Mouse (Mus musculus): ENCODE results near the gene Ebp. TPM values are rescaled to one million over a fixed set of nuclear protein-coding genes. Genes with fewer than 3 reads are reported as not detected.
A peak's percentile ranks its signal among the peaks of the same experiment; 100 is the strongest.

The Ebp gene
- polyA plus RNA-seq, 1 experiment from 2014 or later: 53.3 TPM

GRCm38 (mm10) chrX:8204076-8204475 is 10.8 kb upstream of the Ebp start:
- no peaks in the 10 kb centered on the region for H3K36me3 ChIP-seq (ENCODE audit: control insufficient read depth, insufficient read depth, low read length)
- H3K4me1 ChIP-seq (ENCODE audit: control insufficient read depth, insufficient read depth, low read length): no peaks in the 10 kb centered on the region
- H3K27me3 ChIP-seq (ENCODE audit: control insufficient read depth, insufficient read depth, low read length): no peaks in the 10 kb centered on the region
- H3K4me2 ChIP-seq (ENCODE audit: low read depth, low read length): no peak overlapping the region
- ATAC-seq (ENCODE audit: insufficient read depth, low FRiP score): no peak
- no peak overlapping the region for H3K27ac ChIP-seq (ENCODE audit: low read length)
- no peak overlapping the region for H3K9ac ChIP-seq (ENCODE audit: low read length)
- no peak overlapping the region for H3K4me3 ChIP-seq (replicated peaks; ENCODE audit: low read length)
- H3K9me3 ChIP-seq (replicated peaks; ENCODE audit: control insufficient read depth, low read length): no peaks in the 10 kb centered on the region
- 80% methylated on average over 10 of the region's 10 CpGs for WGBS

GRCm38 (mm10) chrX:8203105-8203504 is 9.8 kb upstream of the Ebp start:
- Histone ChIP-seq H3K27ac (ENCODE audit: low read length) (no peak overlapping the region), H3K4me1 (ENCODE audit: control insufficient read depth, insufficient read depth, low read length) (no peaks in the 10 kb centered on the region), H3K27me3 (ENCODE audit: control insufficient read depth, insufficient read depth, low read length) (no peaks in the 10 kb centered on the region), H3K4me2 (ENCODE audit: low read depth, low read length) (no peak overlapping the region), H3K9ac (ENCODE audit: low read length) (no peak overlapping the region), H3K4me3 (replicated peaks; ENCODE audit: low read length) (no peak overlapping the region), H3K36me3 (ENCODE audit: control insufficient read depth, insufficient read depth, low read length) (no peaks in the 10 kb centered on the region), H3K9me3 (replicated peaks; ENCODE audit: control insufficient read depth, low read length) (no peaks in the 10 kb centered on the region)
- 87% methylated on average over 14 of the region's 14 CpGs for WGBS
- no peak for ATAC-seq (ENCODE audit: insufficient read depth, low FRiP score)

DNA sequence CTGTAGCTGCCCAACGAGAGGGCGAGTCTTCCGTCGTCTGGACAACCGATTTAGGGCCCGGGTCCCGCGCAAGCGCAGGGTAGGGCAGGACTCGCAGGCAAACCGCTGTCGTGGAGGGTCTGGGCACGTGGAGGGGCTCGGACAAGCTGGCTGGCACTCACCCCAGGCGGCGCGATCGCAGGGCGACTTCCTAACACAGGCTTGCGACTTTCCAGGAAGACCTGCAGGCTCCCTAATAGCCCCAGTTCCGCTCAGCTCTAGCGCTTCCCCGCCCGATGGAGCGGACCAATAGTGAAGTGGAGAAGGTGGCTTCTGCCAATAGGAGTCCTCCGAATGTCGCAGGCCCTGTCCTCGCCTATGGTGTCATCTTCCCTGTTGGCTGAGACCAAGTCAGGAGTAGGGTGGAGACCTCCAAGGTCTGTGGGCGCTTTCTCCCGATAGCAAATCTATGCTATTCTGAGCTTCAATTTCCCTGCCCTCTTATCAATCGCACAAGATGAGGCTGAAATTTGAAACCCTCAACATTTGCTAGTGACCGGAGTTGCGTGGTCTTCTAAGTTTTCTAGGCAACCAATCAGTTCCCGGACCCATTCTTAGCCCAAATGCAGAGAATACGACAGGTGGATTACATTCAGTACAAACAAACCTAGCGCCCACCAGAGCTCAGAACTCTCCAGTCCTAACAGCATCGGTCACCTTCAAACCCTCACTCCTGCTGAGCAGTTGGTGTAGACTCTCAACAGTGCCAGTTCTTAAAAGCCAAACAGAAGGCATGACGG is 483 bp downstream of the Ebp start:
- Histone ChIP-seq H3K4me2 (ENCODE audit: low read depth, low read length) (peak overlapping the region; percentile 64), H3K4me3 (replicated peaks; ENCODE audit: low read length) (peak overlapping the region; percentile 63), H3K27ac (ENCODE audit: low read length) (no peak overlapping the region), H3K36me3 (ENCODE audit: control insufficient read depth, insufficient read depth, low read length) (no peaks in the 10 kb centered on the region), H3K4me1 (ENCODE audit: control insufficient read depth, insufficient read depth, low read length) (no peaks in the 10 kb centered on the region), H3K9me3 (replicated peaks; ENCODE audit: control insufficient read depth, low read length) (no peaks in the 10 kb centered on the region), H3K9ac (ENCODE audit: low read length) (peak overlapping the region; percentile 74), H3K27me3 (ENCODE audit: control insufficient read depth, insufficient read depth, low read length) (no peaks in the 10 kb centered on the region)
- WGBS: 16% methylated on average over 38 of the region's 38 CpGs
- peak; percentile 97 for ATAC-seq (ENCODE audit: insufficient read depth, low FRiP score)

DNA sequence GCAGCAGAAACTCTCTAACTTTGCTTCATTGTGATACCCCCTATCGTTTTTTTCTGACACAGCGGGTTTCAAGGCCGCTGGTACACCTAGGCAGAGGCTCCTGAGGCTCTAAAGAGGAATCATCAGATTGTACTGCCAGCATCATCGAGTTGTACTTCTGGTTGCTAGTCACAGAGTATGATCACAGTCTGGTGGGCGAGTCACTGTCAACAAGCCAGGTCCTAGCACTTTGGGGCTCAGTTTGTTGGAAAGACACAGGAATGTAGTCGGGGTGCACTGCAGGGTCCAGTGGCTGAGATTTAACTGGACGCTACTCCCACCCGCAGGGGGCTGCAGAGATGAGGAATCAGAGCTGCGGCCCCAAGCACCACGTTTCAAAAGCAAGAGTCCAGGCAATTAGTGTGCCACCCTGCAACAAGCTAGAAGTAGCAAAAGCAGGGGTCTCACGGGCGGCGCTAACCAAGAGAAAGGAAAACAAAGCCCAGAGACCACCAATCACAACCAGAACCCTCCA is 1.1 kb downstream of the Ebp start:
- Histone ChIP-seq H3K9me3 (replicated peaks; ENCODE audit: control insufficient read depth, low read length) (no peaks in the 10 kb centered on the region), H3K36me3 (ENCODE audit: control insufficient read depth, insufficient read depth, low read length) (no peaks in the 10 kb centered on the region), H3K4me1 (ENCODE audit: control insufficient read depth, insufficient read depth, low read length) (no peaks in the 10 kb centered on the region), H3K27ac (ENCODE audit: low read length) (no peak overlapping the region), H3K27me3 (ENCODE audit: control insufficient read depth, insufficient read depth, low read length) (no peaks in the 10 kb centered on the region), H3K9ac (ENCODE audit: low read length) (peak overlapping the region; percentile 74), H3K4me3 (replicated peaks; ENCODE audit: low read length) (peak overlapping the region; percentile 63), H3K4me2 (ENCODE audit: low read depth, low read length) (peak overlapping the region; percentile 64)
- WGBS: 12% methylated on average over 13 of the region's 13 CpGs
- peak; percentile 34; the same call in 1 of the 2 replicates for ATAC-seq (ENCODE audit: insufficient read depth, low FRiP score)

DNA sequence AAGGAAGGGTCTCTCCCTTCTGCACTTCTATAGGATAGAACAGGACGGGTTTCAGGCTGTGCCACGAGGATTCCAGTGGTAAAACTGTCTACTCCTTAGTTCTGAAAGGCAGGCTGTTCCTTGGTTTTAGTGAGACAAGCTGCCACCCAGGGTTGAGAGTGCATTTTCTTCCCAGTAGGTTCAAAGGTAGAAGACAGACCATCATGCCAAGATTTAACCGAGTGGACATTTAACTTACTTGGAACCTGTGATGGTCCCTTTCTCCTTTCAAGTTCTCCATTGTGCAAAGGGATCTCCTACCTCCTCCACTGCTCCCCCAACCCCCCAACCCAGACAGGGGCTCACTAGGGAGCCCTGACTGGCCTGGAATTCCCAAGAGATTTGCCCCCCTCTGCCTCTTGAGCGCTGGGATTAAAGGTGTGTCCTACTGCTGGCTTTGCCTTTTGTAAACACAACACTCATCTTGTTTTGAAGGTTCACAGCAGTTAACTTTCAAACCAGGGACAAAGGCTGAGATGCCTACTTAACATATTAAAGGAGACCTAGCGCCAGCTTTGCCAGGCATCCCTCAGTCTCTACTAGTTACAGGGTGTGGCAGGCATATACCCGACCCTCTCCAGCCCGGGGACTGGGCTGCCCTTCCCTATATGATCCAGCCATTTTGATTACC is 10.3 kb downstream of the Ebp start:
- no peaks in the 10 kb centered on the region for H3K27me3 ChIP-seq (ENCODE audit: control insufficient read depth, insufficient read depth, low read length)
- WGBS: 21% methylated on average over 7 of the region's 7 CpGs
- H3K27ac ChIP-seq (ENCODE audit: low read length): no peak overlapping the region
- H3K4me1 ChIP-seq (ENCODE audit: control insufficient read depth, insufficient read depth, low read length): no peaks in the 10 kb centered on the region
- H3K4me2 ChIP-seq (ENCODE audit: low read depth, low read length): no peak overlapping the region
- no peaks in the 10 kb centered on the region for H3K9me3 ChIP-seq (replicated peaks; ENCODE audit: control insufficient read depth, low read length)
- no peak for ATAC-seq (ENCODE audit: insufficient read depth, low FRiP score)
- H3K36me3 ChIP-seq (ENCODE audit: control insufficient read depth, insufficient read depth, low read length): no peaks in the 10 kb centered on the region
- H3K4me3 ChIP-seq (replicated peaks; ENCODE audit: low read length): no peak overlapping the region
- H3K9ac ChIP-seq (ENCODE audit: low read length): no peak overlapping the region

DNA sequence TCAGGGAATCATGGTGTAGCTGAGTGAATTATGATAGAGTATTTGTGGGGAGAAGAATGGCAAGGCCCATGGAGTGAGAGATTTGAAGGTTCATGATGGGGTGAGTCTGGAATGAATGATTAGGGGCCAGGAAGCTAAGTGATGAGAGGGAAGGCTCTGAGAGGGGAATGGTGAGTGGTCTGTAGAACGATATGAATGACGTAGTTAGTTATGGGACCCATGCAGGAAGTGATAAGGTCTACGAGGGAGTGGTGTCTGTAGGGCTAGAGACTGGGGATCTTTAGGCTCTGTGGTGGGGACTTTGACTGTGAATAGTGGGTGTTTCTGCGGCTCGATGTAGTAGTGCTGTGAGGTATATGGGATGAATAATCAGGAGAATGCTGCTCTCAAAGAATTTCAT is 13.7 kb downstream of the Ebp start:
- no peaks in the 10 kb centered on the region for H3K4me1 ChIP-seq (ENCODE audit: control insufficient read depth, insufficient read depth, low read length)
- no peak overlapping the region for H3K4me2 ChIP-seq (ENCODE audit: low read depth, low read length)
- H3K27ac ChIP-seq (ENCODE audit: low read length): no peak overlapping the region
- WGBS: 88% methylated on average over 5 of the region's 5 CpGs
- no peaks in the 10 kb centered on the region for H3K36me3 ChIP-seq (ENCODE audit: control insufficient read depth, insufficient read depth, low read length)
- no peaks in the 10 kb centered on the region for H3K9me3 ChIP-seq (replicated peaks; ENCODE audit: control insufficient read depth, low read length)
- H3K27me3 ChIP-seq (ENCODE audit: control insufficient read depth, insufficient read depth, low read length): no peaks in the 10 kb centered on the region
- ATAC-seq (ENCODE audit: insufficient read depth, low FRiP score): no peak
- no peak overlapping the region for H3K4me3 ChIP-seq (replicated peaks; ENCODE audit: low read length)
- no peak overlapping the region for H3K9ac ChIP-seq (ENCODE audit: low read length)

DNA sequence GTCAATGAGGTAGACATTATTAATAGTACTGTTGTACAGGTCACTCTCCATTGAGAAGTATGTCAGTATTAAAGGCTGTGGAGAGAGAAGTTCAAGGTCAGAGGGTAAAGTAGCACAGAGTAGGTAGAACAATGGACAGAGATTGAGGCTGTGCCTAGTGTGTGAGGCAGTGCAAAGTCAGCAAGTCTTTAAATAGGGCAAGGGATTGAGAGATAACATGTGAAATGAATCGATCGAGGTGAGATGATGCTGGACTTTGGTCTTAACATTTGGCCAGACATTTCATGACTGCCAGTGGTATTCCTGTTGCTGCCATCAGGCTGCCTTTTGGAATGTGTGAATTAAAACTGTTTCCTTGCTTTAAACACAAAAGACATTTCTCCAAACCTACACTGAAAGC is 14.4 kb downstream of the Ebp start:
- H3K4me1 ChIP-seq (ENCODE audit: control insufficient read depth, insufficient read depth, low read length): no peaks in the 10 kb centered on the region
- H3K36me3 ChIP-seq (ENCODE audit: control insufficient read depth, insufficient read depth, low read length): no peaks in the 10 kb centered on the region
- WGBS: 74% methylated on average over 2 of the region's 2 CpGs
- no peaks in the 10 kb centered on the region for H3K9me3 ChIP-seq (replicated peaks; ENCODE audit: control insufficient read depth, low read length)
- H3K9ac ChIP-seq (ENCODE audit: low read length): no peak overlapping the region
- H3K4me2 ChIP-seq (ENCODE audit: low read depth, low read length): no peak overlapping the region
- no peak overlapping the region for H3K27ac ChIP-seq (ENCODE audit: low read length)
- no peak overlapping the region for H3K4me3 ChIP-seq (replicated peaks; ENCODE audit: low read length)
- H3K27me3 ChIP-seq (ENCODE audit: control insufficient read depth, insufficient read depth, low read length): no peaks in the 10 kb centered on the region
- ATAC-seq (ENCODE audit: insufficient read depth, low FRiP score): no peak

DNA sequence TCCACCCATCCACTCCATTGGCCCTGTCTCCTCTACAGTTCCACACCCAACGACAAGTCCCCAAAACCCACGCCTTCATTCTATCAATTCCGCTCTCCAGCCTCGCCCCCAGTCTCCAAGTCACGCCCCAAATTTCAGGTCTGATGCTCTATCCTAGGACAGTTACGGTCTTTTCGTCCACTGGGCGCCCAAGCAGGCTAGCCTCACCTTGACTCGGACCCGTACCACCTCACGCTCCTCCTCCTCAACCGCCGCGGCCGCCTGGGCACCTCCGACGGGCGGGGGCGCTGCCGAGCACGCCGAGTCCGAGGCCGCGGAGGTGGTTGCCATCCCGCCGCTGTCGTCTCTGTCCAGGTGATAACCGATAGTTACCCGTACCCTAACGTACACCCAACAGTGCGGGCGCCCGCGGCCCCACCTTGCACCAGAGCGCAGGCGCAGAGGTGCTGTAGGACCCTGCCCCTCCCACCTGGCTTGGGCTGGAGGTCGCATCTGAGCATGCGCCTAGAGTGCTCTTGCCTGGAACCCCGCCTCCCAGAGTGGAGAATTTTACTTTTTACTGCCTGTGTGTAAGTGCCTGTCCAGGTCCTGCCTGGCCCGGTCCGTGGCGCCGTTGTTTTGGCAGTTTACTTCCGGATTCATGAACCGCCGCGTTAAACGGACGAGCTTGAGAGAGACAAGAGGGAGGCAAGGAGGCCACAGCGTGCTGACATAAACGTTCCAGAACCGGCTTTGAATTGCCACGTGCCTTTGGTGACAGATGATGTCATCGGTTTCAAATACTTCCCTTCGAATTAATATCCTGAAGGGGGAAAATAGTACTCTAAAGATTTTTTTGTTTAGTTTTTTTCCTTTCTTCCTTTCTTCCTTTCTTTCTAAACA is 17.6 kb downstream of the Ebp start, which contains the start of gene Tbc1d25:
Gene Tbc1d25, minus strand, starts transcription at position 678 of the 882 bp plus-strand sequence.
- H3K36me3 ChIP-seq (ENCODE audit: control insufficient read depth, insufficient read depth, low read length): no peaks in the 10 kb centered on the region
- H3K9me3 ChIP-seq (replicated peaks; ENCODE audit: control insufficient read depth, low read length): no peaks in the 10 kb centered on the region
- H3K4me1 ChIP-seq (ENCODE audit: control insufficient read depth, insufficient read depth, low read length): no peaks in the 10 kb centered on the region
- WGBS: 11% methylated on average over 56 of the region's 56 CpGs
- peak within 1 kb of the TSS; percentile 62 for H3K9ac ChIP-seq (ENCODE audit: low read length)
- H3K4me3 ChIP-seq (replicated peaks; ENCODE audit: low read length): peak within 1 kb of the TSS; percentile 53
- H3K4me2 ChIP-seq (ENCODE audit: low read depth, low read length): peak within 1 kb of the TSS; percentile 63
- H3K27me3 ChIP-seq (ENCODE audit: control insufficient read depth, insufficient read depth, low read length): no peaks in the 10 kb centered on the region
- ATAC-seq (ENCODE audit: insufficient read depth, low FRiP score): peak; percentile 95
- H3K27ac ChIP-seq (ENCODE audit: low read length): peak within 1 kb of the TSS; percentile 7

All from stomach, embryonic 16.5 days (tissue).